Mouse (Mus musculus): ENCODE data around the gene Ect2. TPM values are rescaled to one million over a fixed set of nuclear protein-coding genes. Genes with fewer than 3 reads are reported as not detected.

Ect2 gene
- 3.0 and 3.5 TPM in 2 replicates for polyA plus RNA-seq (2015; fragmentation: Nextera tagmentation; extraction: Ambion mirVana)

DNA sequence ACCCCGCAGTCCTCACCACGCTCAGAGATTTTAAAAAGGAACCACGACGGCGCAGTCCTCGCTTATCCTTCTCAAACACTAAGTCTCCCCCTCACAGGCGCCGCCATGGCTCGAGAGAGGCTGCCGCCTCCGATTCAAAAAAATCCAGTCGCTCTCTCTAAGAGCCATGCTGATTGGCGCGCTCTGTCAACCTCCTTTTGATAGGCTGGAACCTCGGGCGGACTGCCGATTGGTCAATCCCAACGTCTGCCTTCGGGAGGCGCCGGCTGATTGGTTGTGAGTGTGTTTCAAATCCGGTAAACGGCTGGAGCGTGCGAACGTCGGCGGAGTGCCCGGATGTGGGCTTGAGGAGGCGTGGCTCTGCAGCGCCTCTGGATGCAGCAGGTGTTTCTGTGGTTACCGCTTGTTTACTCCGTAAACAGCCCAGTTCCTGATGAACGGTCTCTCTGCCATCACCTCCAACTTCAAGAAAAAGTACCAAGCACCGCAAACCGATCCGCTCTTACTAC, at the start of gene Ect2:
Ect2 (minus strand) TSS at position 178 of the 509 bp plus-strand sequence.

DNA sequence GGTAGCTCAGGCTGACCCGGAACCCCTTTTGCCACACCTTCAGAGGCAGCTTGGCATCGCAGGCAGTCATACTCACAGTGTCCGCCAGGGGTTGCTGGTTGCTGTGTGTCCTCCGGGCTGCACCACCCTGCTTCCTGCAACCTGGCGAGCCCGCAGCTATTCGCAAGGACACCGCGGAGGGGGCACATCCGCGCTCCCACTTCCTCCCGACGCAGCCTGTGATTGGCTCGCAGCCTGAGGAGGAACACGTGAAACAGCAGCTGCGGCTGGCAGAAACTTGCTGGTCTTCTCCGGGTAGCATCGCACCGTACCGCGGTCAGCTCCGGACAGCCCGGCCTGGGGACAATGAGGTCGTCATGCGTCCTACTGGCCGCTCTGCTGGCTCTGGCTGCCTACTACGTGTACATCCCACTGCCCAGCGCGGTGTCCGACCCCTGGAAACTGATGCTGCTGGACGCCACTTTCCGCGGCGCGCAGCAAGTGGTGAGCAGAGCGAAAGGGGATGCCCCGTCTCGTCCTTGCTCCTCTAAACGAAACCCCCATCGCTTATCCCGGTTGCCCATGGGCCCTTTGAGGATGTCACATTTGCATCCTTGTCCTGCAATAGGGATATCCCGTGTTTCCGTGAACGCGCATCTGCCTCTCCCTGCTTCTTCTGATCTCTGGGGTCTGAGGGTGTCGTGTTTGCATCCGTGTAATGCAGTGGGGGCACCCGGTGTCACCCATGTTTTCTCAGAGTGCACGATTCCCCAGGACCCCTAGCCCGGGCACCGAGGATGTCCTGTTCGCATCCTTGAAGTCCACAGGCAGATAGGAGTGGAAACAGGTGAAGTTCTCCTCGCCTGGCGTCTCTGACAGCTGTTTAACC, 29.3 kb upstream of the Ect2 start, which contains the start of gene Nceh1:
Nceh1 (plus strand) TSS at position 233 of the 868 bp plus-strand sequence.

Other genes with a start within 250 kb of the Ect2 start
- 37.7 and 42.9 TPM in 2 replicates for gene Nceh1, start 29.1 kb upstream of the Ect2 start, polyA plus RNA-seq (2015; fragmentation: Nextera tagmentation; extraction: Ambion mirVana)
- 0.32 TPM in 2 replicates for gene Tnfsf10, start 163.2 kb upstream of the Ect2 start, polyA plus RNA-seq (2015; fragmentation: Nextera tagmentation; extraction: Ambion mirVana)
- gene Ghsr, start 217.5 kb upstream of the Ect2 start, polyA plus RNA-seq (2015; fragmentation: Nextera tagmentation; extraction: Ambion mirVana): 1.4 and 1.6 TPM in 2 replicates